Mouse (Mus musculus) spleen, postnatal 10 days (tissue): Measurements from ENCODE around the gene Snai1.

Experiments used
- DNase-seq, 2 experiments: peaks; one replicate each; pipeline ENCODE4 v3.0.0; 2021 to 2022; ENCODE audit warnings: low spot score in 2 of 2

Gene Snai1

DNA sequence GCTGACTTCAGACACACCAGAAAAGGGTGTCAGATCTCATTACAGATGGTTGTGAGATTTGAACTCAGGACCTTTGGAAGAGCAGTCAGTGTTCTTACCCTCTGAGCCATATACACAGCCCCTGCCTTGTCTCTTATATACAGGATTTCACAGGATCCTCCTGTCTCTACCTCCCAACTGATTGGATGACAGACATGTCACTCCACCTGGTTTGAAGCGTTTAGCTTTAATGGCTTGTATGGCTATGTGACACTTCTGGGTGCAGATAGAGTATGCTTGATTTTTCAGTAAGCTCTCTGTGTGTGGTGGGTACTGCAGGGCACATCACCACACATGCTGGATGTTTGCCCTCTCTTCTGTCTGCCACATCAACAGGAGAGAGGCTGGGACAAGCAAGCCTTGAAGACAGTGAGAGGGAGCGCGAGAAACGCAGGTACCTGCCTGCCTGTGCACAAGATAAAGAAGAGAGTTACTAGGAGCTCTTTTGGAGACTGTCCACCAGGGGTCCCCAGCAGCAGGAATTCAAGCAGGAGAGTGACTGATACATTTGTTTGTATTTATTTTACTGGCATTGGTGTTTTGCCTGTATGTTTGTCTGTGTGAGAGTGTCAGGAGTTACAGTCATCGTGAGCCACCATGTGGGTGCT lies 18.3 kb upstream of the Snai1 start:
- DNase-seq, result peak in 1 of 2 experiments; percentile 55

DNA sequence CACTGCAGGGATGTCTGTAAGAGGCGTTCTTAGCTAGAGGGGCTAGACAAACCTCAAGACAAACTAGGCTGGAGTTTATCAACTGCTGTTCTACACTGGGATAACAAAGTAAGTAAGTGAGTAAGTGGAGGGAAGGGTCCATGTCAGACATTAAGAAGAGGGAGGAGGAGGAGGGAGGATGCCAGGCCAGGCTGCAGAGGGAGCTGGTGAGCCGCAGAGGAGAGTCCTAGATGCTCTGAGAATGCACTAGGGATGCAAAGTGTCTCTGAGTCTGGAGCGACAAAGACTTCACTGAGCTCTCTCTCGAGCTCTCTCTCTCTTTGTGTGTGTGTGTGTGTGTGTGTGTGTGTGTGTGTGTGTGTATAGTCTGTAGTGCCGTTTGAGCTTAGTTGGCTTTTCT lies 9.7 kb upstream of the Snai1 start:
- peak in 1 of 2 experiments; percentile 68 for DNase-seq

DNA sequence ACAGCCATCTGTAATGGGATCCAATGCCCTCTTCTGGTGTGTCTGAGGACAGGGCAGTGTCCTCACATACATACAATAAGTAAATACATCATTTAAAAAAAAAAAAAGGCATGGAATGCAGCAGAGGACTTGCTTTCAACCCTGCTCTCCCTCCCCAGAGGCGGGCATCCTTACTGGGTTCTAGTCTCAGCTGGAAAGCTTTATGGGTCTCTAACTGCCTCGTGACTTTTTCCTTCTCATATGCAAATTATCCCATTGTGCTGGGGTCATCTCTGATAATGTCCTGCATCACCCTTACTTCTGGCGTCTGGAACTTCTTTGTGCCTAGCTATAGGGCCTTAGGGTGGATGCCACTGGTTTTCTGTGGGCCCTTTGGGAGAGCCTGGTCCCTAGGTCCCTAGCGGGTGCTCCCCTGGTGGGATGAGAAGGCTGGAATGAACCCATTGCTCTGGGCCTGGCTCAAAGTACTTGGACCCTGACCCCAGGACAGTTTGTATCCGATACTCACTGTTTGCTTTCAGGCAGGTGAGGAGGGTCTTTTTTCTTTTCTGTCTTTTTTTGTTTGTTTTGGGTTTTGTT lies 8.0 kb upstream of the Snai1 start:
- DNase-seq, result no peak

DNA sequence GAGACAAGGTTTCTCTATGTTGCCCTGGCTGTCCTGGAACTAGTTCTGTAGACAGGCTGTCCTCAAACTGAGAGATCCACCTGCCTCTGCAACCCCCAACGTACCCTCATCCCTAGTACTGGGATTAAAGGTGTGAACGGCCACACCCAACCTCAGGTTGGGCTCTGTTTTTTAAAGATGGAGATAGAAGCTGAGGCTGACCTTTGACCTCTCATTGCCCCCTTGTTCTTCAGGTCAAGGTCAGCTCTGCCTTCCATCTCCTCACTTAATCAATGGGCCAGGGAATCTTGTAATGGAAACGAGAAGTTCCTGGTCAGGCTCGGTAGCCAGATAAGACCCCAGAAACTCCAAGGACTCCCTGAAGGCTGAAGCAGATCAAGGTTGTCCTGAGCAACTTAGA lies 7.5 kb upstream of the Snai1 start:
- no peak for DNase-seq

DNA sequence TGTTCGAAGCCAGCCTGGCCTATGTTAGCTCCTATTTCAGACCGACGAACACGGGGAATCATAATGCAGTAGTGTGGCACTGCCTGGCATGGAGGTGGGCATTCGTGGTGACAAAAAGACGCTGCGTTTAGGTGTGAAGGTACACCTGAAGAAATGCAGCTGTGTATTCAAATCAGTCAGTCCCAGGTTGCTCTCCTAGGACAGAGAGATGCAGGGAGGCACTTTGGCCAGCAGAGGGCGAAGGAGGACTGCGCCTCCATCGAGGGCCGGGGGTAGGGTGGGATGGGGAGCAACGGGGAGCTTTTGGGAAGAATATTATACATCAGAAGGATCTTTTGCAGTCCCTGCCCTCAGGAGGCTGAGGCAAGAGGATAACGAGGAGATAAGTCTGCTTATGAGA lies 5.9 kb upstream of the Snai1 start:
- peak in 1 of 2 experiments; percentile 69 for DNase-seq

DNA sequence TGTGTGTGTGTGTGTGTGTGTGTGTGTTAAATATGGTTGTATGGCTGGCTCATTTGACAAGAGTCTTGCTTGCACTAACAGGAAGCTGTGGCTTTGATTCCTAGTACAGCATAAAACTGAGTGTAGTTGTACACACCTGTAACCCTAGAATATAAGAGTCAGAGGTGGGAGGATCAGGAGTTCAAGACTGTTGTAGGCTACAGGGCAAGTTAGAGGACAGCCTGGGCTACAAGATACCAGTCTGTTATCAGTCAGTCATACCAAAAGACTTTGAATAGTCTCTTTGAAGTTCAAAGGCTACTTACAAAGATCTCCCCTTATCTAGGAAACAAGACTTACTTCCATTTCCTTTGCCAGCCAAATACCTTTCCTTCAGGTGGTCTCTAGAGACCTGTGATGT lies 4.1 kb upstream of the Snai1 start:
- no peak for DNase-seq

DNA sequence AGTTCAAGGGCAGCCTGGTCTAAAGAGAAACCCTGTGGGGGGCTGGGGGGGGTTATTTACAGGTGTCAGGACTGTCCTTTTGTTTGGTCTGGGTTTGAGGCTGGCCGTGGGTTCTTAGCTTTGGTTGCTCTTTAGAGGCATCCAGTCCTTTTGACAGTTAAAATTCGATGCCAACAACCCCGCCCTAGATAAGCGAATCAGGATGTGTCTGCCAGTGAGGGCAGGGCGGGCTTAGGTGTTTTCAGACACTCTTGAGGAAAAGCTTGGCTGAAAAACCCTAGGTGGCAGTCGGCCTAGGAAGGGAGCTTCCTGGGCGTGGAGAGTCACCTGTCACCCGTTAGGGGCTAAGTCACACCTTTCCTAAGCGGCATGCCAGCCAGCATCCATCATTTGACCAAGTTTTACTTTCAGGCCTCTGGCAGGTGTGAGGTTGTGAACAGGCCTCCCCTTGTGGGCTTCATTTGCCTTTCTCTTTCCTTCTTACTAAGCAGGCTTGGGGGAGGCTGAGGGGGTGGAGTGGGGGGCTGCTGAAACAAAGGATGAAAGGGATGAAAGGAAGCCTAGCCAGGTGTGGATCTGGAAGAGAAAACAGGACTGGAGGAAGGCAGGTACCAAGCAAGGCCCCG lies 1.6 kb upstream of the Snai1 start:
- DNase-seq, result no peak

DNA sequence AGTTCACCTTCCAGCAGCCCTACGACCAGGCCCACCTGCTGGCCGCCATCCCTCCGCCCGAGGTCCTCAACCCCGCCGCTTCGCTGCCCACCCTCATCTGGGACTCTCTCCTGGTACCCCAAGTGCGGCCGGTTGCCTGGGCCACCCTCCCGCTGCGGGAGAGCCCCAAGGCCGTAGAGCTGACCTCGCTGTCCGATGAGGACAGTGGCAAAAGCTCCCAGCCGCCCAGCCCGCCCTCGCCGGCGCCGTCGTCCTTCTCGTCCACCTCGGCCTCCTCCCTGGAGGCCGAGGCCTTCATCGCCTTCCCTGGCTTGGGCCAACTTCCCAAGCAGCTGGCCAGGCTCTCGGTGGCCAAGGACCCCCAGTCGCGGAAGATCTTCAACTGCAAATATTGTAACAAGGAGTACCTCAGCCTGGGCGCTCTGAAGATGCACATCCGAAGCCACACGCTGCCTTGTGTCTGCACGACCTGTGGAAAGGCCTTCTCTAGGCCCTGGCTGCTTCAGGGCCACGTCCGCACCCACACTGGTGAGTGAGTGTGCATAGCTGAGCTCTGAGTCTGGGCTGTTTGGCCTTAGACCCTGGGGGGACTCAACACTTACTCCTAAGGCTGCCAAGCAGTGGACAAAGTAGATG lies 794 bp downstream of the Snai1 start:
- DNase-seq, result no peak

DNA sequence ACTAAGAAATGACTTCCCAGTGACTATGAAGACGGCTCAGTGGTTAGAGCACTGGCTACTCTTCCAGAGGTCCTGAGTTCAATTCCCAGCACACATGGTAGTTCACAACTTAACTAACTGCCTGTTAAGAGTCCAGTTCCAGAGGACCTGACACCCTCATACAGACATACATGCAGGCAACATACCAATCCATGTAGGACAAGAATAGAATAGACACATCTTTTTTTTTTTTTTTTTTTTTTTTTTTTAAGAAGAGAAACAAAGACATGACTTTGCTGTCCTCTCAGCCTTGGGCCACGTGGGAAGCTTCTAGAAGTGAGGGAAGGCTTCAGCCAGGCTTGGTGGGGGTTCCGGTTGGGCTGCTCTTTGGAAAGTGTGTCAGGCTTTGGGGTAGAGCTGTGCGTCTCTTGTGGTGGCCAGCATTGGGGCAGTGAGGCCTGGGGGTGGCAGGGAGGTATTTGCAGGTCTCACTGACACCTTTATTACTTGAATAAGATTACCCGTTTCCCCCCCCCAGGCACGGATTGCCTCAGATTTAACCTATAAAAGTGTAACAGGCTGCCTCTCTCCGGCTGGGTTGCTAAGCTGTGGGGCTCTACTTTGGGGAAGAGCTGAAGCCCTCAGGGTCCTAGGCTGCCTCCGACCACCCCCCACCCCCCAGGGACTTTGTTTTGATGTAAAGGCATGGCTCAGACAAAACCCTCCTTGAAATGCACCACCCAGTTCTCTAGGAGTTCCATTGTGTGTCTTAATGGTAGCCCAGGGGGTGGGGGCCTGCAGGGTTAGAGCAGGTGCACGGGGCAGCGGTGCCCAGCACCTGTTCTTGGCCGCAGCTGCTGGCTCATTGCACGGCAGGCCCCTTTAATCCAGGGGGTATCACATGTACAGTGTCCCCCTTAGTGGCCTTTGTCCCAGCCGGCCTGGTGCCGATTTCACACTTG lies 1.8 kb downstream of the Snai1 start:
- no peak for DNase-seq

DNA sequence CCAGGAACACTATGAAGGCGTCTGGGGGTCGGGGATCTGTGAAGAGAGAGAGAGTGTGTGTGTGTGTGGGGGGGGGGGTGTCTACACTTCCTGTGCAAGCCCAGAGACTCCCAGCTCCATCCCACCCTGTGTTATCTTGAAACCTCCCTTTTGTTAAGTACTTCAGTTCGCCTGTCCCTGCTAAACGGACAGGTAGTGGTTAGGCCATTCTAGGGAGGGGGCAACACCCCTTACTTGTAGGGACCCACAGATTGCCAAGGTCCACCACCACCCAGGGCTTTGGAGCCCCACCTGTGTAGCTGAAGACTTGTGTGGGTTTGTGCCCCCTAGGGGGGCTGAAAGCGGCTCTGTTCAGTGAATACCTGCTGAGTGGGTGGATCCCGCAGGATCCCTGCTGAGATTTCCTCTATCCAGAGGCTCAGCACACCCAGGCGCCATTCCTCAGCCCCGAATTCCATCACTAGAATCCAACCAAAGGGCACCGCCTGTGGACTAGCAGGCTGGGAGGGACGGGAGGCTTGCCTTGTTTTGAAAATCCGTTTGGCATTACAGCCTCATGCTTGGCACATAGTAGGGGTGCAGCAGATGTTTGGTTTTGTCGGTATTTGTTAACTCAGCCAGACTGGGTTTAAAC lies 2.6 kb downstream of the Snai1 start:
- no peak for DNase-seq

DNA sequence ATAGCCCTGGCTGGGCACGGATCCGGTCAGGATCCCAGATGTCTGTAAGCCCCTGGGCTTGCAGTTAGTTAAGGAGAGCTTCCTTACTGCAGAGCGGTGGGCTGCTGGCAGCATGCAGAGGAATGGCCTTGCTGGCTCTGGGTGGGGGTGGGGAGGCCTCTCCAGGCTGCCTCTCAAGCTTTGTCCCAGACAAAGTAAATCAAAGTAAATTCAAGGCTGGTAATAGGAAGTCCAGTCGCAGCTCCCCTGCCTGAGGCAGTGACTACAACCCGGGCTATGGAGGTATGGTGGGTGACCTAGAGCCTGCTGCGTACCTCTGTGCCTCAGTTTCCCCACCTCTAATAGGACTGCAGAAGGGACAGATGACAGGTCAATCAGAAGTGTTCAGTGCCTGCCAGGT lies 3.3 kb downstream of the Snai1 start:
- DNase-seq, result no peak

DNA sequence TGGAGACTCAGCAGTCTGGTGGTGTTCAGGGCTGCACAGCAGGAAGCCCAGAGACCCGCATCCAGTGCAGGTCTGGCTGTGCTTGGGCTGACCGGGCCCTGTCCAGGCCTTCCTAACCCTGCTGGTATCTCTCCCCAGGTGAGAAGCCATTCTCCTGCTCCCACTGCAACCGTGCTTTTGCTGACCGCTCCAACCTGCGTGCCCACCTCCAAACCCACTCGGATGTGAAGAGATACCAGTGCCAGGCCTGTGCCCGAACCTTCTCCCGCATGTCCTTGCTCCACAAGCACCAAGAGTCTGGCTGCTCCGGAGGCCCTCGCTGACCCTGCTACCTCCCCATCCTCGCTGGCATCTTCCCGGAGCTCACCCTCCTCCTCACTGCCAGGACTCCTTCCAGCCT lies 3.8 kb downstream of the Snai1 start:
- no peak for DNase-seq

DNA sequence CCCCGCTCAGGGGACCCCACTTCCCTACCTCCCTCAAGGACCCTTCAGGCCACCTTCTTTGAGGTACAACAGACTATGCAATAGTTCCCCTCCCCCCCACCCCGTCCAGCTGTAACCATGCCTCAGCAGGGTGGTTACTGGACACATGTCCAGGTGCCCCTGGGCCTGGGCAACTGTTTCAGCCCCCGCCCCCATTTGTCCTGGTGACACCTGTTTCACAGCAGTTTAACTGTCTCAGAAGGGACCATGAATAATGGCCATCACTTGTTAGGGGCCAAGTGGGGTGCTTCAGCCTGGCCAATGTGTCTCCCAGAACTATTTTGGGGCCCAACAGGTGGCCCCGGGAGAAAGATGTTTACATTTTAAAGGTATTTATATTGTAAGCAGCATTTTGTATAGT lies 4.4 kb downstream of the Snai1 start:
- DNase-seq, result no peak

DNA sequence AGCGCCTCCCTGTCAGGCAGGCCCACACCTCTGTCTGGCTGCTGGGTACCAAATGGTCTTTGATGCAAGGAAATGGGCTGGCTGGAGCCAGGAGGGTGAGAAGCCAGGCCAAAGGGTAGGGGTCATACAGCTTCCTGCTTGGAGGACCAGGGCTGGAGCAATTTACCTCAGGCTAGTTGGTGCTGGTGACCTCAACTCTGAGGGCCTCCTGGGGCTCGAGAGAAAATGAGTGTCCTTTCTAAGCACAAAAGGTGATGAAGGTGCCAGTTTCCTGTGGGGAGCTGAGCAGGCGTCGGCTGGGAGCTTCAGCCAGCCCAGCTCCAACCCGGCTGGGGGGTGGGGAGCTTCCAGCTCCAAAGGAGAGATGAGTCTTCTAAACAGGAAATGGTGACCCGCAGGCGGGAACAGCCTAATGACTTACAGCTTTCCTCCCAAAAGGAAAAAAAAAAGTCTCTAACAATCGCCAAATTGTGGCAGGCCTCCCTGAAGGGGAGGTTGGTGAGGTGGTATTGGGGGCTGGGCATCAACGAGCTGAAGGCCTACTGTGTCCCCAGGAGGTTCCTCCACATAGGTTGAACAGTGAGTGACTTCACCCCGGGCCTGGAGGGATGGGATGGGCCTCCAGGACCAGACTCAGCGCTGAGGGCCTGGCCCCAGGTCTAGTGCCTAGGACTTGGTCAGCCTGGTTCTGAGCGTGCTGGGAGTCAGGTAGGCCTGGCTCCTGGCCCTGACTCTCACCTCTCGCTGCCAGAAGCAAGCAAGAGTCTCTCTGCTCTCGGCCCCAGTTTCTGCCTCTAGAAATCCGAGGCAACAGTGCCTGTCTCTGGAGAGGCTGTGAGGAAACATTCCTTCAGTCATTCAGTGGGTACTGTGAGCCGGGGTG lies 5.4 kb downstream of the Snai1 start:
- DNase-seq, result no peak

DNA sequence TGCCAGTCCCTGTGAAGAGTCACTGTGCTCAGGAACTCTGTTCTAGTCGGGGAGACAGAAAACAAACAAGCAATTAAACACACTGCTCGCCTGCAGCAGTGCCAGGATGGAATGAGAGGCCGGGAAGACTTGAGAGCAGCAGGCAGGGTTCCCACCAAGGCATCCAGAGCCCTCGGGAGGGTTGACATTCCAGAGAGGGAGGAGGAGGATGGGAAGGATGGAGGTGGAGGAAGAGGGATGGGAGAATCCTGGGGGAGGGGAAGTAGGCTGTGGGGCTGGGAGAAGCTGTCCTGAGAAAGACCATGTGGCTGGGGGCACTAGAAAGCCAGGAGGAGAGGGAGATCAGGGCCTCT lies 6.0 kb downstream of the Snai1 start:
- DNase-seq, result no peak

DNA sequence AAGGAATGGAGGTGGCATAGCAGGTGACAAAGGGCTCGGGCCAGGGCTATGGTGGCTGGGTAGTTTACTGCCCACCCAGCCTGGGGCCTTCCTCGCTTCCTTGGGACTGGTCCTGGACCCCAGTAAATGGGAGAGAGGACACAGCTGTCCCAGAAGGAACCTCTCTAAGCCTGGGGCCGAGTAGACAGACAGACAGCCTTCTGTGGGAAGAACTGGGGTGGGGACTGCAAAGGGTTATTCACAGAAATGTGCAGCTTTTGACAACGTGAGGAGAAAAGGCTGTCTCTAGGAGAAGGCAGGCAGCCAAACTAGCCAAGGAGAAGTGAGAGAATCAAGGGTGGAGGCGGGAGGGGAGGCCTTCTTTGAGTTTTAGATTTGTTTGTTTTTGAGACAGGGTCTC lies 6.5 kb downstream of the Snai1 start:
- no peak for DNase-seq

DNA sequence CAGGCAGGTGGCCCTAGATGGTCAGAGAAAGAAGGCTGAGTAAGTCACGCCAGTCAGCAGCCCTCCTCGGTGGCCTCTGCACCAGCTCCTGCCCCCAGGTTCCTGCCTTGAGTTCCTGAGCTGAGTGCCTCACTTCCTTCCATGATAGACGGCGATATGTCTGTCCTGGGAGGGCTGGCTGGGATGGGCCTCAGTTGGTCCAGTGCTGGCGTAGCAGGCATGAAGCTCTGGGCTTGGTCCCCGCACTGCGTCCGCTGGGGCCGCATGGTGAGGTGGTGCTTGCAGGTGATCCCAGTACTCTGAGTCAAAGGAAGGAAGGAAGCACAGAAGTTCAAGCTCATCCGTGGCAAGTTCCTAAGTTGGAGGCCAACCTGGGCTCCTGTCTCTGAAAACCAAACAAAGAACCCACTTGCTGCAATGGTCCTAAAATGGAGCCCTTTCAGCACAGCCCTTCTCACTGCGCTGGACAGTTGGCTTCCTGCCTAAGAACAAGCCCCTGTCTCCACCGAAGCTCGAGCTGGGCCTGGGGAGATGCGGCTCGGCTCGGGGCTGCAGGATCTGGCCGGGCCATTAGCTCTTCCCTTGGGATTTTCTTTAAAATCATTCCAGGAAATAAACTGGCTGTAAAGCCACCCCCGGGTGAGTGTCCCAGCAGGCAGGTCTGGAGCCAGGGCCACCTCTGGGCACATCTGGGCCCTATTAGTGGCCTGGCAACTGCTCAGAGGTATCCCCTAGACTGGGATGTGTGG lies 8.6 kb downstream of the Snai1 start:
- no peak for DNase-seq

DNA sequence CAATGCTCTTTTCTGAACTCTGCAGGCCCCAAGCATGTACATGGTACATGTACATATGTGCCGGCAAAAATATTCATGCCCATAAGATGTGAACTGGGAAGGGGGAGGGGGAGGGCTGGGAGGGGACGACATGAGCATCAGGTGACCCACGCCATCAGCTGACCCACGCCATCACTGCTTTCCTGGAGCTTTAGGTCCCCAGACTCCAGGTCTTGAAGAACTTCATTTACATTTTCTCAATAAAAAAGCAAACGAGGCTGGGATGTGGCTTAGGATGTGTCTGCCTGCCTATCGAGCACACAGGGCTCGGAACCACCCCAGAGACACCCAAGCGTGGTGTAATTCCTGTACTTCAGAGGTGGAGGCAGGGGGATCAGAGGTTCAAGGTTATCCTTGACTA lies 9.4 kb downstream of the Snai1 start:
- no peak for DNase-seq

DNA sequence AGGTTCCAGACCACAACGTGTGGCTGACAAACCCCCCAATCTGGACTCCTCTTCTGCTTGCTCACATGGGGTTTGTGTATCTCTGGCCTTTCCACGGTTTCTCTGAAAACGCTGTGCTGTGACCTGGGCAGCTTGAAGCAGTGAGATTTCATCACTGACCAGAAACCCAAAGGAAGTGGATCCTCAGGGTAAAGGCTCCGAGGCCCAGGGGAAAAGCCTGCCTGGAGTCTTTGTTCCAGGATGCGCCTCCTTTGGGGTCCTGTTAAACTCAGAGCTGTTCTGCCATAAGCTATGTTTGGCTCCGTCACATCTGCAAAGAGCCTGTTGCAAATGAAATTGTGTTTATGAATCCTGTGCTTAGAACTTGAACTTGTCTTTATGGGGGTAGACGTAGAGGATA lies 11.0 kb downstream of the Snai1 start:
- DNase-seq, result no peak

DNA sequence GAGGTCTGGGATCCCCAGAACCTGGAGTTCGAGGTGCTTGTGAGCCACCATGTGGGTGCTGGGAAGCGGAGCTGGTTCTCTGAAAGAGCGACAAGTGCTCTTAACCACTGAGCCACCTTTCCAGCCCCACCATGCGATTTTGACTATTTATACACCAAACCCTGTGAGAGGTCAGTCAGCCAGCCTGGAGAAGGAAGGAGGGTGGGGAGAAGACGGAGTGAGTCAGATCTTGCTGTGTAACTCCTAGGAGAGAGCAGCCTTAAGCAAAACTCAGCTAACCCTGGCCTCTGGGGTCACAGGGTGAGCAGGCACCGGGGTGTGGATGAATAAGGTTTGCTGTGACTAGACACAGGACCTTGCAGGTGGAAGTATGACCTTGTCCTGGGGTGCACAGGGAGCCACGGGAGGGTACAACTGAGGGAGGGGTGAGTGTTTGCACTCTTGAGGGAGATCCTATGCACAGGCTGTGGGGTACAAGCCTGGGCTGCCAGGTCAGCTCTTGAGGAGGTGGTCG lies 12.4 kb downstream of the Snai1 start:
- DNase-seq, result no peak
